Mouse (Mus musculus) left cerebral cortex, adult 2 months (tissue): ENCODE measurements around the gene Gpr18. TPM values are rescaled to one million over a fixed set of nuclear protein-coding genes. Genes with fewer than 3 reads are reported as not detected.

Experiments used
- DNase-seq, 2 experiments: peaks; one replicate each; pipeline ENCODE4 v3.0.0; 2021 to 2022; ENCODE audit warnings: low spot score in 2 of 2, mixed read lengths in 1 of 2; ENCODE audit errors: extremely low spot score in 1 of 2
- H3K27ac ChIP-seq: fragments of 200-600 bp; 2 replicates; pipeline ENCODE4 v1.8.1; 2022
- H3K4me3 ChIP-seq: fragments of 200-600 bp; 2 replicates; pipeline ENCODE4 v1.8.1; 2022
- CTCF ChIP-seq: fragments of 200-600 bp; IDR thresholded peaks from 2 replicates; pipeline ENCODE4 v1.8.1; 2022; ENCODE audit warnings: antibody characterized with exemption, mild to moderate bottlenecking, moderate library complexity
- intact Hi-C: fragments of 180-260 bp; cut with DNase I; formaldehyde crosslinking; loops from one replicate; pipeline ENCODE4 v1.15.1; 2025
- long read RNA-seq, 2 experiments: library from polyadenylated mRNA; stranded (forward); transcript quantifications; one replicate each; pipeline ENCODE4 v2.0.0; 2021; ENCODE audit warnings: borderline mapping rate in 2 of 2
- total RNA-seq, 2 experiments: library from RNA; stranded (reverse); gene quantifications; 2 replicates each; pipeline ENCODE4 v1.2.3; 2021

Gpr18 gene
- not detected for total RNA-seq
- long read RNA-seq, experiment 1: 0 reads
- long read RNA-seq, experiment 2: 0 reads

DNA sequence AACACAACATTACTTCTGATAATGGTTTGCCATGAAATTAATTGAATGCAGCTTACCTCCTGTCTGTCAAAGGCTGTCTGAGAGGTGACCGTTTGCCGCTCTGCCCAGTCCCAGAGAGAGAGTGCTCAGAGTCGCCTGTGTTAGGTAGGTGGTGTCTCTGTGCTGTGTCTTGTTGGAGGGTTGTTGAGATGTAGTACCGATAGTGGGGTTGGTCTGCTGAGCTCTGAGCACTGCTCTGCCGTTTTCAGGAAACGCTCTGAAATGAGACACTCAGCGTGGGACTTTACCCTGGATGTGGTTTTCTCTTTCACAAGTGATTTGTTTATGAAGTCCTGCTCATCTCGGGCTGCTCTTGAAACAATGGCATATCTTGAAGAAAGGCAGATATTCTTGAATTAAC lies at the start of gene Gpr18:
TSS of gene Gpr18 (minus strand) at position 161 of the 400 bp plus-strand sequence.
- Histone ChIP-seq H3K27ac (no peak within 1 kb of the TSS), H3K4me3 (no peak within 1 kb of the TSS)
- intact Hi-C loops: no loop called here
- DNase-seq: no peak
- no peak for TF ChIP-seq CTCF

DNA sequence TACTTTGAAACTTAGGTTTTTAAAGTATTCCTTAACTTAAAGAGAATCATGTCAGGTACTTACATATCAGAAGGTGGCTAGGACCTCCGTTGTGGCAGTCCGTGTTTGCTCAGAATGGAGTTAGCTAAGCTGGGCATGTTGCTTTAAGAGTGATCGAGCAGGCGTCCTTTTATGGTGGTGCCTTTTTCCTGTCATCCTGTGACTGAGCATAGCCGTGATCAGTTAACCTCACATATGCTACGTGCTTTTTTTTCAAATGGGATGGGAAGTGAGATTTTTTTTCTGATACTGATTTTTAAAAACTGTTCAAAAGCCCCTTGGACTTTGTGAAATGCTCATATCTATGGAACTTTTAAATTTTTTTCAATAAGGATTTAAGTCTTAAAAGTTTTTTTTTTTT lies 49.4 kb upstream of the Gpr18 start, which contains the start of gene Gpr183:
TSS of gene Gpr183 (minus strand) at position 206 of the 400 bp plus-strand sequence.
- no peak for DNase-seq
- no peak within 1 kb of the TSS for H3K27ac ChIP-seq
- no peak for TF ChIP-seq CTCF
- intact Hi-C loops: no loop called here
- no peak within 1 kb of the TSS for H3K4me3 ChIP-seq

DNA sequence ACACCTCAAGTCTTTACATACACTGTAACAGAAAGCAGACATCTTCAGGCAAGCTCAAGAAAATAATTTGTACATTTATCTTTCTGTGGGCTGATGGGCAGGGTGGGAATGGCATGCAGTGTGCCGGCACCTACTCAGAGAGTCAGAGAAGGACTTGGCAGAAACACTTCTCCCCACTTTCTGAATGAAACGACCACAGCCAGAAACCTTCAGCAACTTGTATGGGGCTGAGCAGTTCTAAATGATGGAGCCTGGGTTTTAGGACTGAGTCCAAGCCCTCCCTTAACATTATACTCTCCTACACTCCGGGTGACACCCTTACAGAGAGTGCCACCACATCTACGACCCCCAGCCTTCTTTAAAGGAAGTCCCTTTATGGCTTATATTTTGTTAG lies 48.4 kb upstream of the Gpr18 start:
- Histone ChIP-seq H3K4me3 (no peak overlapping the region), H3K27ac (no peak overlapping the region)
- intact Hi-C loops: no loop called here
- DNase-seq: no peak
- TF ChIP-seq CTCF: no peak

DNA sequence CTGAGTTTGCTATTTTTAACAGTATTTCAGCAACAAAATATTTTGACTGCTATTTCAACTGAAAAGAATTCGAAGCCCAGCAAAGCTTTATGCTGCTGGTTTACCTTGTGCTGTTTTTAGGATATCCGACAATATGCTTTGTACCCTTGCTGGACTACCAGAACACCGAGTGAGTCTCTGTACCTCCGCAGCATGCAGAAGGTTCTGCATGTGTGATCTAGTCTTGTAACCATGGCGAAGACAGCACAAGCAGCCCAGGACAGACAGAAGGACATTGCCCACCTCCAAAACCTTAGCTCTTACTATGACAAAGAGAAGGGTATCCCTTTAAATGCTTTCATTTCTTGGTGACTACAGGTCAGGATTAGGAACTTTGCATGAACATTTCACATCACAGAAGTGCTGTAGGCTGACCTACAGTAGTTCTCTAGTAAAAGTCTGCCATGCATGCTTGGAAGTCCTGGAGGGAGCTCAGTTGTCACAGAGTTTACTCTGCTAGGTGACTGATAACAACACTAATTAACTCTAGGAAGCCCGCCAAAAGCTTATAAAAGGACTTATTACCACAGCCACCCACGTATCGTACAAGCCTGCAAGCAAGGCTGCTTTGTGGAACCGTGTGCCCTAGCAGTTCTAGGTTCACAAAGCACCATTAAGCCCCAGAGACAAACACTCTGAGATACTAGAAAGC lies 47.8 kb upstream of the Gpr18 start:
- no peak overlapping the region for H3K27ac ChIP-seq

DNA sequence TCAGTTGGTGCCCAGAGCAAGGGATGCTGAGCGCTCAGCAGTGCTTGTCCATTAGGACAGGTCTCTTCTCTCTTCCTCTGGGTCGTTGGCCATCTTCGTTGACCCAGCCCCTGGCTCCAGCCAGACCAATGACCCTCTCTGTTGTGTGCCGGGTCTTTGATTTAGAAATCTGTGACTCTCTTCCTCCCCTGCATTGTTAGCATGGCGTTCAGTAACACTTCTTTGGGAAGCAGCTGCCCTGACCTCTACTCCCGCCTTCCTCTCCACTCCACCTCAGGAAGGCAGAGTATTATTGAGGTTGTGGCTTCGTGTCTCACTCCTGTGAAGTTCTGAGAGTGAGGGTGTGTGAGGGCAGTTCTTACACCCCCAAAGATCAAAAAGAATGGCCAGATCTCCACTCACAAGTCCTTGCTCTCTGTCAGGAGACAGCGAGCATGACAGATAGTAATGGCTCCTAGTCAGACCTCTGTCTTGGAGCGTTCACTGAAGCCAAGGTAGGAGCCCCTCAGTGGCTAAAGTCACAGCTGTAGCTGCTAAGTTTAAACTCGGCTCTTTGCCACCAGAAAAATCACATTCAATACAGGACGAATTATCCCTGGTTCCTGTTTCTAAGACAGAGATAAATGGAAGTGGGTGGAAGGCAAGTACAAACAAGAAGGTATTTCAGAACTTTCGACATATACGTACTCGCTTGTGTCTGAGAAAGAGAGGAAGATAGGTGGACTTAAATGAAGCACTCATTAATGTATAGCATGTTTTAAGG lies 46.7 kb upstream of the Gpr18 start:
- no peak for TF ChIP-seq CTCF
- no peak for DNase-seq
- H3K4me3 ChIP-seq: no peak overlapping the region
- no peak overlapping the region for H3K27ac ChIP-seq
- intact Hi-C loops: no loop called here

More for the DNA sequence above, 47.8 kb upstream of the Gpr18 start:
- TF ChIP-seq CTCF: no peak
- no peak overlapping the region for H3K4me3 ChIP-seq
- no peak for DNase-seq
- intact Hi-C loops: no loop called here

DNA sequence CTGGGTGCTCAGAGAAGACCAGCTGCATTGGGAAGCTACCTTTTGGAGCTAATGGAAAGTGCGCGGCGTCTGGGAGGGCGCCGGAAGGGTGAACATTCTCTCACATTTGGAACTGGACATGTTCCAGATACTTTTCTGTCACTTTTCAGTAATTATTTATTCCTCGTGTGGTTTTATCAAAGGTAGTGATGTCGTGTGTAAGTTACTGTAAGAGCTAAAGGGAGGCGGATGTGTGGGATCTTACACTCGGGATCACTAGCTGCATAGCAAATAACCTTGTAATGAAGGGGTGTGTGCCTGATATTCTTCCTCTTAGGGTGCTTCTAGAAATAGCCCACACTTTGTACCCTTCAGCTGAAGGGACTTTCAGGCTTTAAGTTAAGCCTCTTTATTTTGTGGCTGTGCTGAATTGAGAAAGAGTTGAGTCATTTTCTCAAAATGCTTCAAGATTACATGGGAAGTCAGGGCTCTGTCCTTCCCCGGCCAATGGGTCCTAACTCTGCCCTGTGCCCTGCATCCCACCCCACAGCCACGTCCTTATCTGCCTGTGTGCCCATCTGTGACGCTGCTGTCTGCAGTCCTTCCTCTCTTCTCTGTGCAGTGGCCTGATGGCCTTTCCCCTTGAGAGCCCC lies 46.0 kb upstream of the Gpr18 start:
- TF ChIP-seq CTCF: no peak
- H3K27ac ChIP-seq: no peak overlapping the region
- no peak for DNase-seq
- intact Hi-C loops: no loop called here
- no peak overlapping the region for H3K4me3 ChIP-seq

DNA sequence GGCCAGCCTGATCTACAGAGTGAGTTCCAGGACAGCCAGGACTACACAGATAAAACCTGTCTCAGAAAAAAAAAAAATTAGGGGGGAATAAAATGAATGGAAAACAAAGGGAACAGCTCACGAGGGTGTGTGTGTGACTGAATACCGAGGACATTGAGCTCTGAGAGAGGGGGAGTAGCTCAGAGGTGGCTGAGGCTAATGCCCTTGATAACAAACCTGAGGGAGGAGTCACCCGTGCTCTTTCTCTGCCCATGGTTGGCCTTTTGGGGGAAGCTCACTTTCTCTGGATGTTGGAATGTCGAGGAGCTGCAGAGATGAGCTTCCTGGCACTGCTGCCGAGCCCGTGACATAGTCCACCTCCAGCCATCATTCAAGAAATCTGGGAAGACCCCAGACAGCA lies 45.4 kb upstream of the Gpr18 start:
- Histone ChIP-seq H3K4me3 (no peak overlapping the region), H3K27ac (no peak overlapping the region)
- DNase-seq: no peak
- TF ChIP-seq CTCF: no peak
- intact Hi-C loops: no loop called here

DNA sequence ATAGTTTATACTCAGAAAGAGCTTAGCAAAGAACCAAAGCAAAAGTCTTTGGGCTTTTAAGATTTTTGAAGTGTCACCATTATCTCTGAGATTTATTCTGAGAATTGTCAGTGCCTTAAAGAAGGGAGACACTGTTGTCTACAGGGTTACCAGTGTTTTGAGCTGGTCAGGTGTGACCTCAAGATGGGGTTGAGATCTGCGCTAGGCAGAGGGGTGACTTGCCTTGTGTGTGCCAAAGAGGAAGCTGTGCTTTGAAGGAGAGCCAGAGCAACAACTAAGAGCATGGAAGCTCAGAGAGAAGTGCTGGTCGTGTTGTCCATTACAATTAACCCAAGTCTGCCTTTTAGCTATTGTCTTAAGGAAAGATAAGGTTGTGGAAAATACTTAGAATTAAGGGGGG lies 45.0 kb upstream of the Gpr18 start:
- no peak overlapping the region for H3K4me3 ChIP-seq
- intact Hi-C loops: no loop called here
- no peak for TF ChIP-seq CTCF
- DNase-seq: no peak
- no peak overlapping the region for H3K27ac ChIP-seq

DNA sequence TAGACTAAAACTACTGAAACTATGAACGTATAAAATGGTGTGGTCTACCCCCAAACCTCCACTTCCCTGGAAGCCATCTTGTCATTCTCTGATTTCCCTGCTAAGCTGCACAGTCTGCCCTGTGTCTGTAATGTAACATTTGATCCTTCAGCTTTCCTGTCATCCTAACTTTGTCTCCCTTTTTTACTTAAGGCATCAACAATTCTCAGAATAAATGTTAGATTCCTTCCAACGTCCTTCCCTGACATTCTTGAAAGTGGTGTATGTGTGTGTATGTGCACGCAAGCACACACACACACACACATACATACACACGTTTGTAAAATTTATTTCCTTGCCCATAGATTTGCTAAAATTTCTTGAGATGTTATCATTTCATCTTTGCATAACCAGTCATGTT lies 44.5 kb upstream of the Gpr18 start:
- Histone ChIP-seq H3K4me3 (no peak overlapping the region), H3K27ac (no peak overlapping the region)
- intact Hi-C loops: no loop called here
- TF ChIP-seq CTCF: no peak
- DNase-seq: no peak

DNA sequence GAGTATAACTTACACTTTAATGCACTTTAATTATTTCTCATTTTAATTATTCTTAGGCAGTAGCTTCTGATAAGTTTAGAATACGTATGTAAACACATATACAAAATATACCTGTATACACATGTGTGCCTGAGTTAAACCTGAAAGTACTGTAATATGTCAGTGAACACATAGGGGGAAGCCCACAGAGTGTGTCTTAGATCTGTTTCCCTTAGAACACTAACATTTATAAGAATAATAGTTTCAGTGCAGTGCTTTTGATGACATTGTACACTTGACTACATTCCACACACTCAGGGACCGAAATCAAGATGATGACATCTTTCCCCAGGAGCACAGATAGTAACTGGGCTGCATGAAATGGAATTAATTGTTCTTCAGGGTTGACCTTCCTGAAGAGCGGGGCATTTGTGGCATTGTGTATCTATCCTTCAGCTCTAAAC lies 44.0 kb upstream of the Gpr18 start:
- no peak for DNase-seq
- no peak for TF ChIP-seq CTCF
- H3K4me3 ChIP-seq: no peak overlapping the region
- intact Hi-C loops: no loop called here
- no peak overlapping the region for H3K27ac ChIP-seq

DNA sequence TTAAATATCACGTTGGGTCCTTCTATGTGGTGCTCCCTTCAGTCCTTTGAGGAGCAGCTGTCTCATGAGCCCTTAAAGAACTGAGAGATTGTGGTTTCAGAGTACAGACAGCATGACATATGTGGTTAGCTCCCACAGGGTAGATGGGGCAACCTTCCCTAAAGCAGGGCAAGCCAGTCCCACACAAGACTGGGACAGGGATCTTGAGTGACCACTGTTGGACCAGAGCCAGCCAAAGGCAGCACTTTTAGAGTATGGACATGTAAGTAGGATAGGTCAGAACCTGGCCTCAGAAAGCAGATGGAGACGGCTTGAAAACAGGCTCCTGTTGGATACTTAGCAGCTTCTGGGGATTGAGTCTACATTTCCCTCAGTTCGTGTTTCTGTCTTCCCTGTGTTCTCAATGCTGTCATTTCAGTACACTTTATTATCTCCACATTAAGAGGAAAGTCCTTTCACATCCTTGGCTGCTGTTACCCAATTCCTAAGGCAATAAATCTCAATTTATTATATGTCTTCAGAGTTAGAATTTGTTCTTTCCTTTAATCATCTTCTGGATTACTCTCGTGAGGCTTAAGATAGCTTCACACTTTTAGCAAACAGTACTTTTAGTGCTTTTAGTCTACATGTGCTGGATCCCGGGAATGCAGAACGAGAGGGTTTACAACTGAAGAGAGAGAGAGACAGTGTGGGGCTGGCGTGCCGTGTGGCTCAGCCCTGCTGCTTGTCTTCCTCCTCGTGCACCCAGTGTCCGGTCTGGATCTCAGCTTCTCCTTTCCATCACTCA lies 43.4 kb upstream of the Gpr18 start:
- intact Hi-C loops: no loop called here
- no peak overlapping the region for H3K27ac ChIP-seq
- TF ChIP-seq CTCF: no peak
- H3K4me3 ChIP-seq: no peak overlapping the region
- DNase-seq: no peak
